10 mouse cellular contexts compared by ENCODE assay signal in genomic region chr11:117882208-117882607, GRCm38 (mm10). TPM values are rescaled to one million over a fixed set of nuclear protein-coding genes. Genes with fewer than 3 reads are reported as not detected.
DNase-seq lines count a peak whose midpoint lies in the region; ATAC-seq and TF ChIP-seq lines count a peak whose summit lies in the region.
"Had no signal": no experiment of that assay in that cellular context is flagged by ENCODE, and none has a peak within 500 bp of the region (broad histone marks: within the 10 kb centered on the region; RNA-seq: fewer than 3 reads in every experiment).

No protein-coding gene starts in this region.

- H3K4me2 ChIP-seq in limb, embryonic 13.5 days (replicated peaks), result no peak overlapping the region
- no peak overlapping the region for H3K4me2 ChIP-seq in stomach, embryonic 14.5 days (replicated peaks; ENCODE audit: low read depth, low read length)
- H3K4me2 ChIP-seq: midbrain, embryonic 12.5 days had no signal

- ATAC-seq in limb, embryonic 13.5 days (ENCODE audit: low FRiP score, low read depth), result no peak
- no peak for ATAC-seq in stomach, embryonic 14.5 days (ENCODE audit: insufficient number of reproducible peaks, insufficient read depth, low FRiP score, low read depth)

- peaks cover 49% of the 10 kb centered on the region for H3K4me1 ChIP-seq in limb, embryonic 13.5 days
- peaks cover 33% of the 10 kb centered on the region for H3K4me1 ChIP-seq in stomach, embryonic 14.5 days (ENCODE audit: control insufficient read depth, insufficient read depth, low read length)

- H3K4me3 ChIP-seq in limb, embryonic 13.5 days, result no peak overlapping the region
- no peak overlapping the region for H3K4me3 ChIP-seq in stomach, embryonic 14.5 days (ENCODE audit: low read depth, low read length)
- no peak overlapping the region for H3K4me3 ChIP-seq in gastrocnemius, adult 2 months
- H3K4me3 ChIP-seq: midbrain, embryonic 12.5 days had no signal

- no peak for TF ChIP-seq CTCF in gastrocnemius, adult 2 months (IDR thresholded peaks at IDR 0.05)

- DNase-seq in cerebellum, adult 9-10 months, result peak; percentile 16
- no peak for DNase-seq in cerebellum, adult 9-11 months
- DNase-seq in left cerebral cortex, postnatal 4 days, result peak; percentile 48
- no peak for DNase-seq in left cerebral cortex, postnatal 36 days (ENCODE audit: low spot score in 2 of 2)
- DNase-seq in gastrocnemius, adult 2 months, result no peak
- no peak for DNase-seq in layer of hippocampus, adult 18-20 months (ENCODE audit: low spot score in 2 of 2)
- DNase-seq: cerebellum, adult 18-20 months had no signal

- intact Hi-C loops in left cerebral cortex, postnatal 4 days (cut with DNase I), result no loop called here
- intact Hi-C loops in left cerebral cortex, postnatal 36 days (cut with DNase I), result no loop called here
- intact Hi-C loops in gastrocnemius, adult 2 months (cut with DNase I), result no loop called here

- H3K27ac ChIP-seq in limb, embryonic 13.5 days, result no peak overlapping the region
- peak overlapping the region; percentile 61; the same call in 1 of the 2 replicates for H3K27ac ChIP-seq in stomach, embryonic 14.5 days (ENCODE audit: low read length)
- no peak overlapping the region for H3K27ac ChIP-seq in gastrocnemius, adult 2 months
- H3K27ac ChIP-seq: midbrain, embryonic 12.5 days had no signal

- H3K36me3 ChIP-seq in limb, embryonic 13.5 days, result no peaks in the 10 kb centered on the region
- no peaks in the 10 kb centered on the region for H3K36me3 ChIP-seq in stomach, embryonic 14.5 days (ENCODE audit: control insufficient read depth, insufficient read depth, low read length)
- H3K36me3 ChIP-seq: midbrain, embryonic 12.5 days had no signal

- 90% methylated on average over 1 of the region's 1 CpGs for WGBS in limb, embryonic 13.5 days
- 85% methylated on average over 1 of the region's 1 CpGs for WGBS in stomach, embryonic 14.5 days

- H3K9me3 ChIP-seq in limb, embryonic 13.5 days, result no peaks in the 10 kb centered on the region
- no peaks in the 10 kb centered on the region for H3K9me3 ChIP-seq in stomach, embryonic 14.5 days (ENCODE audit: control insufficient read depth, low read depth, low read length)
- H3K9me3 ChIP-seq: midbrain, embryonic 12.5 days had no signal

- no peaks in the 10 kb centered on the region for H3K27me3 ChIP-seq in limb, embryonic 13.5 days
- H3K27me3 ChIP-seq in stomach, embryonic 14.5 days (ENCODE audit: control insufficient read depth, insufficient read depth, low read length), result no peaks in the 10 kb centered on the region

- H3K9ac ChIP-seq in limb, embryonic 13.5 days, result 0 out of 2 replicates have a peak overlapping the region, but pooled peaks have one; percentile 19
- no peak overlapping the region for H3K9ac ChIP-seq in stomach, embryonic 14.5 days (replicated peaks; ENCODE audit: low read depth, low read length)
- H3K9ac ChIP-seq: midbrain, embryonic 12.5 days had no signal

RNA-seq across cellular contexts. Expression of gene Tha1, which starts 8.9 kb away (rescaled TPM):
- total RNA-seq in left cerebral cortex, postnatal 4 days (2021), result 1 to 10 TPM; 2.1 to 3.3 TPM
- total RNA-seq in left cerebral cortex, postnatal 36 days (2021), result 1 to 10 TPM; 3.4 to 7.2 TPM
- 3.4 and 3.6 TPM in 2 replicates for polyA plus RNA-seq in limb, embryonic 13.5 days (2015; fragmentation: Nextera tagmentation; extraction: Ambion mirVana)
- polyA plus RNA-seq in stomach, embryonic 14.5 days (2014; fragmentation: Nextera tagmentation; extraction: Ambion mirVana), result 5.8 and 6.4 TPM in 2 replicates
- total RNA-seq in gastrocnemius, adult 2 months (2021), result 1 to 10 TPM; 3.8 to 5.2 TPM
- 1 to 10 TPM; 2.8 to 3.0 TPM for total RNA-seq in layer of hippocampus, adult 18-20 months (2021)

RNA-seq across cellular contexts. Expression of gene Tmem235, which starts 21.7 kb away (rescaled TPM):
- not detected for total RNA-seq in left cerebral cortex, postnatal 4 days (2021)
- not detected for total RNA-seq in left cerebral cortex, postnatal 36 days (2021)
- not detected in 2 replicates for polyA plus RNA-seq in limb, embryonic 13.5 days (2015; fragmentation: Nextera tagmentation; extraction: Ambion mirVana)
- polyA plus RNA-seq in stomach, embryonic 14.5 days (2014; fragmentation: Nextera tagmentation; extraction: Ambion mirVana), result not detected in 2 replicates
- not detected for total RNA-seq in gastrocnemius, adult 2 months (2021)
- total RNA-seq in layer of hippocampus, adult 18-20 months (2021), result not detected
- polyA plus RNA-seq: midbrain, embryonic 12.5 days had no signal

RNA-seq across cellular contexts. Expression of gene Birc5, which starts 33.2 kb away (rescaled TPM):
- 1 to 10 TPM; 6.3 to 6.7 TPM for total RNA-seq in left cerebral cortex, postnatal 4 days (2021)
- total RNA-seq in left cerebral cortex, postnatal 36 days (2021), result 1 to 10 TPM in 1 of 2 experiments, under 1 TPM in 1; 0.66 to 1.5 TPM
- 307 and 322 TPM in 2 replicates for polyA plus RNA-seq in limb, embryonic 13.5 days (2015; fragmentation: Nextera tagmentation; extraction: Ambion mirVana)
- polyA plus RNA-seq in stomach, embryonic 14.5 days (2014; fragmentation: Nextera tagmentation; extraction: Ambion mirVana), result 287 and 307 TPM in 2 replicates
- not detected for total RNA-seq in gastrocnemius, adult 2 months (2021)
- 1 to 10 TPM in 1 of 2 experiments, under 1 TPM in 1; 0.82 to 1.1 TPM for total RNA-seq in layer of hippocampus, adult 18-20 months (2021)

RNA-seq across cellular contexts. Expression of gene Tk1, which starts 56.3 kb away (rescaled TPM):
- total RNA-seq in left cerebral cortex, postnatal 4 days (2021), result 1 to 10 TPM; 8.9 to 9.0 TPM
- 1 to 10 TPM in 1 of 2 experiments, under 1 TPM in 1; 0.39 to 1.3 TPM for total RNA-seq in left cerebral cortex, postnatal 36 days (2021)
- 133 and 137 TPM in 2 replicates for polyA plus RNA-seq in limb, embryonic 13.5 days (2015; fragmentation: Nextera tagmentation; extraction: Ambion mirVana)
- 133 and 149 TPM in 2 replicates for polyA plus RNA-seq in stomach, embryonic 14.5 days (2014; fragmentation: Nextera tagmentation; extraction: Ambion mirVana)
- total RNA-seq in gastrocnemius, adult 2 months (2021), result 1 to 10 TPM; 2.5 to 2.8 TPM
- total RNA-seq in layer of hippocampus, adult 18-20 months (2021), result under 1 TPM; 0.43 to 0.50 TPM

RNA-seq across cellular contexts. Expression of gene Afmid, which starts 56.5 kb away (rescaled TPM):
- 10 to 100 TPM in 1 of 2 experiments, 1 to 10 TPM in 1; 7.8 to 11.5 TPM for total RNA-seq in left cerebral cortex, postnatal 4 days (2021)
- 1 to 10 TPM; 5.4 to 7.2 TPM for total RNA-seq in left cerebral cortex, postnatal 36 days (2021)
- 5.6 and 6.2 TPM in 2 replicates for polyA plus RNA-seq in limb, embryonic 13.5 days (2015; fragmentation: Nextera tagmentation; extraction: Ambion mirVana)
- 6.4 and 7.1 TPM in 2 replicates for polyA plus RNA-seq in stomach, embryonic 14.5 days (2014; fragmentation: Nextera tagmentation; extraction: Ambion mirVana)
- 1 to 10 TPM; 3.1 to 3.3 TPM for total RNA-seq in gastrocnemius, adult 2 months (2021)
- 1 to 10 TPM; 3.3 to 7.3 TPM for total RNA-seq in layer of hippocampus, adult 18-20 months (2021)

Comparison
In these comparisons a context has a peak if more than half of its experiments do, and no peak if none do; other contexts are left out.
1. DNase-seq: peak in cerebellum, adult 9-10 months (single experiment) and left cerebral cortex, postnatal 4 days (single experiment); none in cerebellum, adult 9-11 months (single experiment), left cerebral cortex, postnatal 36 days (0 of 2), gastrocnemius, adult 2 months (single experiment) and layer of hippocampus, adult 18-20 months (0 of 2).